Mouse (Mus musculus) intestine, embryonic 16.5 days (tissue): Measurements from ENCODE around the gene Fes. TPM values are rescaled to one million over a fixed set of nuclear protein-coding genes. Genes with fewer than 3 reads are reported as not detected.

Source experiments
- ATAC-seq: fragments of 200-750 bp; cut with Nextera tagmentation; 2 replicates; pipeline ENCODE4 v1.8.0; 2017; ENCODE audit warnings: moderate TSS enrichment, moderate library complexity
- H3K27ac ChIP-seq: fragments of 300-500 bp; sonication (generic); 2 replicates; pipeline ENCODE4 v1.5.1; 2014; ENCODE audit warnings: mild to moderate bottlenecking, low read length
- H3K27me3 ChIP-seq: fragments of 300-500 bp; sonication (generic); replicated peaks from 2 replicates; pipeline ENCODE4 v1.6.1; 2014; ENCODE audit warnings: low read length, control low read depth, mixed read lengths; ENCODE audit not compliant: control insufficient read depth, insufficient read depth
- H3K36me3 ChIP-seq: fragments of 300-500 bp; sonication (generic); 2 replicates; pipeline ENCODE4 v1.6.1; 2014; ENCODE audit warnings: low read length, control low read depth; ENCODE audit not compliant: control insufficient read depth, insufficient read depth
- H3K4me1 ChIP-seq: fragments of 300-500 bp; sonication (generic); 2 replicates; pipeline ENCODE4 v1.6.1; 2014; ENCODE audit warnings: low read length, control low read depth, mixed read lengths; ENCODE audit not compliant: control insufficient read depth, insufficient read depth
- H3K4me2 ChIP-seq: fragments of 300-500 bp; sonication (generic); 2 replicates; pipeline ENCODE4 v1.6.1; 2014; ENCODE audit warnings: low read depth, low read length, control low read depth
- H3K4me3 ChIP-seq: fragments of 300-500 bp; sonication (generic); 2 replicates; pipeline ENCODE4 v1.5.1; 2014; ENCODE audit warnings: mild to moderate bottlenecking, low read length
- H3K9ac ChIP-seq: fragments of 300-500 bp; sonication (generic); 2 replicates; pipeline ENCODE4 v1.6.1; 2014; ENCODE audit warnings: low read depth, low read length
- H3K9me3 ChIP-seq: fragments of 300-500 bp; sonication (generic); 2 replicates; pipeline ENCODE4 v1.6.1; 2016; ENCODE audit warnings: low read length, control low read depth; ENCODE audit not compliant: control insufficient read depth
- WGBS: fragments of 180-500 bp; shearing (Covaris S2); extraction: QIAGEN DNeasy Blood & Tissue Kit; methylation state at CpG from one replicate; pipeline ENCODE4 v1.1.7; 2014; 5-methylcytosine and 5-hydroxymethylcytosine counted together
- polyA plus RNA-seq: library from polyadenylated mRNA; unstranded; fragments of >200 nt; fragmentation: Nextera tagmentation; extraction: Ambion mirVana; gene quantifications from 2 replicates; pipeline ENCODE4 v1.2.1, GENCODE M21; 2015

Gene Fes
- polyA plus RNA-seq, 1 experiment from 2014 or later: 11.6 TPM

GRCm38 (mm10) chr7:80420586-80420985 is 32.8 kb upstream of the Fes start:
- no peak overlapping the region for H3K27ac ChIP-seq
- WGBS: 91% methylated on average over 4 of the region's 4 CpGs
- H3K4me1 ChIP-seq: peaks cover 6% of the 10 kb centered on the region; the same call in 1 of the 2 replicates
- no peak overlapping the region for H3K9ac ChIP-seq
- ATAC-seq: no peak
- H3K9me3 ChIP-seq: no peaks in the 10 kb centered on the region
- no peaks in the 10 kb centered on the region for H3K36me3 ChIP-seq
- no peak overlapping the region for H3K4me2 ChIP-seq
- H3K4me3 ChIP-seq: no peak overlapping the region
- H3K27me3 ChIP-seq: no peaks in the 10 kb centered on the region

- Histone ChIP-seq H3K4me3 (no peak overlapping the region), H3K36me3 (no peaks in the 10 kb centered on the region), H3K9ac (no peak overlapping the region), H3K4me1 (peaks cover 6% of the 10 kb centered on the region; the same call in 1 of the 2 replicates), H3K27me3 (no peaks in the 10 kb centered on the region), H3K9me3 (no peaks in the 10 kb centered on the region), H3K27ac (no peak overlapping the region), H3K4me2 (no peak overlapping the region)
- 29% methylated on average over 3 of the region's 3 CpGs for WGBS
- no peak for ATAC-seq
Observed at GRCm38 (mm10) chr7:80419278-80419677, 31.5 kb upstream of the Fes start.

- no peak for ATAC-seq
- 86% methylated on average over 3 of the region's 3 CpGs for WGBS
- Histone ChIP-seq H3K36me3 (no peaks in the 10 kb centered on the region), H3K27me3 (no peaks in the 10 kb centered on the region), H3K4me2 (no peak overlapping the region), H3K4me3 (no peak overlapping the region), H3K4me1 (peaks cover 3% of the 10 kb centered on the region; the same call in 1 of the 2 replicates), H3K9ac (no peak overlapping the region), H3K9me3 (no peaks in the 10 kb centered on the region), H3K27ac (no peak overlapping the region)
Observed at GRCm38 (mm10) chr7:80418036-80418435, 30.3 kb upstream of the Fes start.

GRCm38 (mm10) chr7:80417601-80418000 is 29.9 kb upstream of the Fes start:
- no peak overlapping the region for H3K4me2 ChIP-seq
- H3K36me3 ChIP-seq: no peaks in the 10 kb centered on the region
- H3K9me3 ChIP-seq: no peaks in the 10 kb centered on the region
- H3K27ac ChIP-seq: no peak overlapping the region
- ATAC-seq: no peak
- H3K9ac ChIP-seq: no peak overlapping the region
- no peak overlapping the region for H3K4me3 ChIP-seq
- 0 out of 2 replicates have a peak, but pooled peaks cover under 1% of the 10 kb centered on the region for H3K4me1 ChIP-seq
- H3K27me3 ChIP-seq: no peaks in the 10 kb centered on the region

GRCm38 (mm10) chr7:80416969-80417368 is 29.2 kb upstream of the Fes start:
- no peak overlapping the region for H3K27ac ChIP-seq
- no peak for ATAC-seq
- no peaks in the 10 kb centered on the region for H3K9me3 ChIP-seq
- no peak overlapping the region for H3K4me2 ChIP-seq
- H3K4me1 ChIP-seq: no peaks in the 10 kb centered on the region
- no peaks in the 10 kb centered on the region for H3K36me3 ChIP-seq
- 80% methylated on average over 7 of the region's 7 CpGs for WGBS
- H3K27me3 ChIP-seq: no peaks in the 10 kb centered on the region
- H3K9ac ChIP-seq: no peak overlapping the region
- H3K4me3 ChIP-seq: no peak overlapping the region

GRCm38 (mm10) chr7:80414303-80414855 is 26.6 kb upstream of the Fes start:
- Histone ChIP-seq H3K27ac (no peak overlapping the region), H3K36me3 (no peaks in the 10 kb centered on the region), H3K27me3 (no peaks in the 10 kb centered on the region), H3K4me1 (no peaks in the 10 kb centered on the region), H3K9ac (no peak overlapping the region), H3K4me2 (no peak overlapping the region), H3K4me3 (no peak overlapping the region), H3K9me3 (no peaks in the 10 kb centered on the region)
- WGBS: 71% methylated on average over 7 of the region's 7 CpGs
- ATAC-seq: no peak

- no peak overlapping the region for H3K27ac ChIP-seq
- ATAC-seq: no peak
- WGBS: 79% methylated on average over 9 of the region's 9 CpGs
Observed at GRCm38 (mm10) chr7:80413512-80414302, 26.0 kb upstream of the Fes start.

GRCm38 (mm10) chr7:80412781-80413180 is 25.0 kb upstream of the Fes start:
- no peak overlapping the region for H3K4me3 ChIP-seq
- 69% methylated on average over 5 of the region's 5 CpGs for WGBS
- H3K27ac ChIP-seq: no peak overlapping the region
- no peaks in the 10 kb centered on the region for H3K9me3 ChIP-seq
- no peak for ATAC-seq
- H3K4me2 ChIP-seq: no peak overlapping the region
- peaks cover under 1% of the 10 kb centered on the region for H3K4me1 ChIP-seq
- no peaks in the 10 kb centered on the region for H3K36me3 ChIP-seq
- no peaks in the 10 kb centered on the region for H3K27me3 ChIP-seq
- H3K9ac ChIP-seq: no peak overlapping the region

More at GRCm38 (mm10) chr7:80413512-80414302, 26.0 kb upstream of the Fes start:
- Histone ChIP-seq H3K9ac (no peak overlapping the region), H3K27me3 (no peaks in the 10 kb centered on the region), H3K9me3 (no peaks in the 10 kb centered on the region), H3K36me3 (no peaks in the 10 kb centered on the region), H3K4me2 (no peak overlapping the region), H3K4me1 (no peaks in the 10 kb centered on the region), H3K4me3 (no peak overlapping the region)

- no peak for ATAC-seq
- Histone ChIP-seq H3K9me3 (no peaks in the 10 kb centered on the region), H3K4me3 (no peak overlapping the region), H3K4me2 (no peak overlapping the region), H3K4me1 (peaks cover 5% of the 10 kb centered on the region), H3K27me3 (no peaks in the 10 kb centered on the region), H3K27ac (no peak overlapping the region), H3K36me3 (no peaks in the 10 kb centered on the region), H3K9ac (no peak overlapping the region)
- 80% methylated on average over 10 of the region's 10 CpGs for WGBS
Observed at GRCm38 (mm10) chr7:80412279-80412678, 24.5 kb upstream of the Fes start.
